Mouse (Mus musculus) C2C12 (cell line): ENCODE results near the gene Fam71f2.

ENCODE experiments used
- CEBPB ChIP-seq: IDR thresholded peaks from one replicate; pipeline ENCODE4 v1.6.1; 2011; ENCODE audit warnings: low read depth, mild to moderate bottlenecking, control low read depth, moderate library complexity
- CTCF ChIP-seq: IDR thresholded peaks from one replicate; pipeline ENCODE4 v1.5.1; 2011; ENCODE audit not compliant: control insufficient read depth, insufficient read depth, insufficient read length
- FOSL1 ChIP-seq: IDR thresholded peaks from one replicate; pipeline ENCODE4 v1.8.0; 2011; ENCODE audit warnings: mild to moderate bottlenecking, low read length; ENCODE audit not compliant: poor library complexity, insufficient read depth, severe bottlenecking
- MAX ChIP-seq: IDR thresholded peaks from one replicate; pipeline ENCODE4 v1.6.1; 2011; ENCODE audit warnings: mild to moderate bottlenecking, control low read depth
- MYOD1 ChIP-seq: IDR thresholded peaks from one replicate; pipeline ENCODE4 v1.6.1; 2011; ENCODE audit warnings: low read depth; ENCODE audit not compliant: control insufficient read depth, insufficient read length
- MYOG ChIP-seq: IDR thresholded peaks from one replicate; pipeline ENCODE4 v1.6.1; 2011; ENCODE audit not compliant: control insufficient read depth, insufficient read length; ENCODE audit errors: extremely low read depth
- USF1 ChIP-seq: IDR thresholded peaks from one replicate; pipeline ENCODE4 v1.6.1; 2011; ENCODE audit warnings: low read depth, mild to moderate bottlenecking, control low read depth, moderate library complexity

DNA sequence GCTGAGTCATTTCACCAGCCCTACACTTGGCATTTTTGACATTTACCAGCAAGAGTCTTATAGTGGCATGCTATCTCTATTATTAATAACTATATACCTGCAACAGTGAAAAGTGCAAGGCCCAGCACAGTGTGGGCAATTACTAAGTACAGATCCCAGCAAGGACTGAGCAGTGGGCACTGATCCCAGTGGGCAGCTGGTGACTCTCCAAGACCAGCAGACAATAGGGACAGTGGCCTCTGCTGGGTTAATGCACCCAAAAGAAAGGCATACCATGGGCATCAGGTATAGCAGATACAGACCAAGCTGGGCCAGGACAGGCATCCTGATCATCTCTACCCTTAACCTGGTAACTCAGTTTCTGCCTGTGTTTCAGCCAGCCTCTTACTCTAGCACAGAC lies 23.9 kb downstream of the Fam71f2 start:
- TF ChIP-seq CTCF (no peak), USF1 (no peak), FOSL1 (no peak), MAX (no peak), MYOD1 (no peak), CEBPB (no peak), MYOG (no peak)
